Mouse (Mus musculus): ENCODE data around the gene Scgb2b26. TPM values are rescaled to one million over a fixed set of nuclear protein-coding genes. Genes with fewer than 3 reads are reported as not detected.
"Not testable (repeated sequence)": the region's sequence is repeated elsewhere in the genome, so short reads cannot be mapped to it uniquely, and the experiment has no call there.

Gene Scgb2b26
- not detected in 2 replicates for polyA plus RNA-seq (2016; fragmentation: Nextera tagmentation; extraction: Ambion mirVana)

DNA sequence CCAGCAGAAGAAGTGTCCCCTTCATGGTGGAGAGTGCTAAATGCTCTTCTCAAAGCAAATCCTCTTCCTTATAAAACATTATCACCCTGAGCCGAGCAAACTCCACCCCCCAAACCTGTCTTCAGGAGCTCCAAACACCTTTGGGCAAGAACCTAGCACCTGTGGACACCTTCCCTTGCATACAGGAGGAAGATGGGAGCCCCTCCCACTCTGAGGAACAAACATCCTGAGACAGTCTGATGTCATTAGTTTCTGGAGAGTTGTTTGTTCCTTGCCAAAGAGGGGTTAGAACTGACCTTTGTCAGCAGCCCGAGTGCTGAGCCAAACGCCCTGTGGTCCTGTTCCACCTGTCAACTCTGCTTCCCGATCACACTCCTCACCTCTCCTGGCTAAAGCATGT lies at the start of gene Scgb2b26:
Gene Scgb2b26, minus strand, starts transcription at position 101 of the 400 bp plus-strand sequence.
- H3K9me3 ChIP-seq, result peaks cover 92% of the 10 kb centered on the region
- no peak for DNase-seq (ENCODE audit: extremely low spot score, low spot score)
- WGBS, result 88% methylated on average over 4 of the region's 4 CpGs
- H3K36me3 ChIP-seq (replicated peaks), result no peaks in the 10 kb centered on the region
- no peak within 1 kb of the TSS for H3K27ac ChIP-seq
- no peak within 1 kb of the TSS for H3K4me3 ChIP-seq
- H3K27me3 ChIP-seq (ENCODE audit: poor library complexity, severe bottlenecking), result no peaks in the 10 kb centered on the region
- H3K4me1 ChIP-seq, result no peaks in the 10 kb centered on the region

GRCm38 (mm10) chr7:33982281-33982680 lies 37.4 kb upstream of the Scgb2b26 start:
- not testable (repeated sequence) for H3K36me3 ChIP-seq (replicated peaks); DNase-seq (ENCODE audit: extremely low spot score, low spot score); H3K4me1 ChIP-seq; H3K27ac ChIP-seq; H3K4me3 ChIP-seq; H3K27me3 ChIP-seq (ENCODE audit: poor library complexity, severe bottlenecking)
- H3K9me3 ChIP-seq, result peaks cover 33% of the 10 kb centered on the region
- 32% methylated on average over 8 of the region's 9 CpGs for WGBS

DNA sequence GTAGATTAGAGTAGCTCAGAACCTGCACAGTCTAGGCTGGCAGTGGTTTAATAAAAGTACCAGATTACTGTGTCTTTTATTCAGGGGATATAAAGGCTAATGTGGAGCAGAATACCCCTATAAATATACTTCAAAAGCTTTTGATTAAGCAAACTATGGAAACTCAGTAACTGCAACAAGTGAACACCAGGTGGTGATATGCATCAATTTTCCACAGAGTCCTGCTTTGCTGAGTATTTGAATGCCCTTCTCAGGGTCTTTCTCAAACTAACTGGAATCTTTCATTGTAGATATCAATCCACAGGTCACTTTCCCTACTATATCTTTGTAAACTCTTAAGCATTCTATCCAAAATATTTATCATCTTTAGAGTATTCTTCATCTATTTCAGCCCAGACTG lies 41.9 kb downstream of the Scgb2b26 start:
- Histone ChIP-seq H3K27ac (no peak overlapping the region), H3K27me3 (ENCODE audit: poor library complexity, severe bottlenecking) (no peaks in the 10 kb centered on the region), H3K9me3 (peaks cover 68% of the 10 kb centered on the region), H3K4me1 (no peaks in the 10 kb centered on the region), H3K4me3 (no peak overlapping the region), H3K36me3 (replicated peaks) (no peaks in the 10 kb centered on the region)
- no peak for DNase-seq (ENCODE audit: extremely low spot score, low spot score)

- no peaks in the 10 kb centered on the region for H3K27me3 ChIP-seq (ENCODE audit: poor library complexity, severe bottlenecking)
- no peak overlapping the region for H3K4me3 ChIP-seq
- no peaks in the 10 kb centered on the region for H3K36me3 ChIP-seq (replicated peaks)
- no peak for DNase-seq (ENCODE audit: extremely low spot score, low spot score)
- H3K27ac ChIP-seq, result no peak overlapping the region
- H3K9me3 ChIP-seq, result peaks cover 88% of the 10 kb centered on the region
- 89% methylated on average over 2 of the region's 2 CpGs for WGBS
- no peaks in the 10 kb centered on the region for H3K4me1 ChIP-seq
Measured at GRCm38 (mm10) chr7:33900803-33901202, 44.0 kb downstream of the Scgb2b26 start.

DNA sequence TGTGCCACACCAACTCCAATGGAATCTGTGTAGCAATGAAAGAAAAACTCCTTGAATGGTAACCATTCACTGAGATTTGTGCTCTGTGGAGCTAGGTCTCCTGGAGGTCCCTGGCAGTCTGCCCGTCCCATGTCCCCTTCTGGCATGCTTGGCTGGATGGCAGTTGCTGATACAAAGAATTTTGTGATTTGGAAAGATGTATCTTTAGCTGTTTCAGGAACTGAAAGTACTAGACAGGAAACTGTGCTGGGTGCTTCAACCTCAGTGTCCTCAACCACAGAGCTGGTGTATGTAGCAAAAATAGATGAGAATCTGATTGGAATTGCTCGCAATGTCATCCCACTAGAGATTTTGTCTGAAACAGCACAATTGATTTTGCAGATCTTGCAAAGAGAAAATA lies 44.8 kb downstream of the Scgb2b26 start:
- WGBS, result 72% methylated on average over 2 of the region's 2 CpGs
- Histone ChIP-seq H3K4me1 (no peaks in the 10 kb centered on the region), H3K9me3 (peaks cover 94% of the 10 kb centered on the region), H3K36me3 (replicated peaks) (no peaks in the 10 kb centered on the region), H3K27ac (no peak overlapping the region), H3K4me3 (no peak overlapping the region), H3K27me3 (ENCODE audit: poor library complexity, severe bottlenecking) (no peaks in the 10 kb centered on the region)
- no peak for DNase-seq (ENCODE audit: extremely low spot score, low spot score)

Other genes with a start within 250 kb of the Scgb2b26 start
- not detected in 2 replicates for gene Scgb2b24, start 205.7 kb downstream of the Scgb2b26 start, polyA plus RNA-seq (2016; fragmentation: Nextera tagmentation; extraction: Ambion mirVana)
- gene Scgb1b24, start 201.2 kb downstream of the Scgb2b26 start, polyA plus RNA-seq (2016; fragmentation: Nextera tagmentation; extraction: Ambion mirVana), result not detected in 2 replicates
- not detected in 2 replicates for gene Scgb2b27, start 68.9 kb upstream of the Scgb2b26 start, polyA plus RNA-seq (2016; fragmentation: Nextera tagmentation; extraction: Ambion mirVana)
- gene Scgb1b27, start 76.4 kb upstream of the Scgb2b26 start, polyA plus RNA-seq (2016; fragmentation: Nextera tagmentation; extraction: Ambion mirVana), result not detected in 2 replicates
- gene Scgb1b30, start 150.4 kb upstream of the Scgb2b26 start, polyA plus RNA-seq (2016; fragmentation: Nextera tagmentation; extraction: Ambion mirVana), result not detected in 2 replicates
- 4.5 and 5.4 TPM in 2 replicates for gene Wtip, start 188.2 kb upstream of the Scgb2b26 start, polyA plus RNA-seq (2016; fragmentation: Nextera tagmentation; extraction: Ambion mirVana)
- 296 and 309 TPM in 2 replicates for gene Uba2, start 224.6 kb upstream of the Scgb2b26 start, polyA plus RNA-seq (2016; fragmentation: Nextera tagmentation; extraction: Ambion mirVana)